Mouse (Mus musculus): Measurements from ENCODE around the gene Tor1b. TPM values are rescaled to one million over a fixed set of nuclear protein-coding genes. Genes with fewer than 3 reads are reported as not detected.
"Not testable (repeated sequence)": the region's sequence is repeated elsewhere in the genome, so short reads cannot be mapped to it uniquely, and the experiment has no call there.

Gene Tor1b
- total RNA-seq, 2 experiments from 2014 or later: 29.4 to 38.9 TPM

DNA sequence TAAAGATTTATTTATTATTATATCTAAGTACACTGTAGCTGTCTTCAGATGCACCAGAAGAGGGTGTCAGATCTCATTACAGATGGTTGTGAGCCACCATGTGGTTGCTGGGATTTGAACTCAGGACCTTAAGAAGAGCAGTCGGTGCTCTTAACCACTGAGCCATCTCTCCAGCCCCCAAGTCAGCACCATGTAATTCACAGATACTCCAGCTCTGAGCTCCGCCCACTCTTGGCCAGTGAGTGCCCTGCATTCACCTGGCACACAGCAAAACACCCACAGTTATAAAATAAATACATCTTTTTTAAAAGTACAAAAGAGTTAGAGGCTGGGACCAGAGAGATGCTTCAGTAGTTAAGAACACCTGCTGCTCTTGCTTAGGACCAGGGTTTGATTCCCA is 21.9 kb upstream of the Tor1b start:
- ATAC-seq (replicated peaks; ENCODE audit: poor library complexity): not testable (repeated sequence)

DNA sequence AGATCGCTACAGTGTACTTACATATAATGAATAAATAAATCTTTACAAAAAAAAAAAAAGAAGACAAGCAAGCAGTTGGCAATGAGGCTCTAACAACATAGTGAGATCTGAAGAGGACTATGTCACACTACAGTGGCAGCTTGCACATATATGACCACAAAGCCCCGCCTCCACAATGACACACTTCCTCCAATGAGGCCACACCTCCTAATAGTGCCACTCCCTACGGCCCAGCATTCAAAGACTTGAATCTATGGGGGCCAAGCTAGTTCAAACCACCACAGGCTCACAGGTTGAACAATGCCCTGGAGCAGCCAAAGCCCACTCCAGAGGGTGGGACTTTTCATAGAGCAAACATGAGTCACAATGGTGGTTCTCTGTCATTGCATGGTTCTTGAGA is 20.8 kb upstream of the Tor1b start:
- ATAC-seq (replicated peaks; ENCODE audit: poor library complexity): no peak

DNA sequence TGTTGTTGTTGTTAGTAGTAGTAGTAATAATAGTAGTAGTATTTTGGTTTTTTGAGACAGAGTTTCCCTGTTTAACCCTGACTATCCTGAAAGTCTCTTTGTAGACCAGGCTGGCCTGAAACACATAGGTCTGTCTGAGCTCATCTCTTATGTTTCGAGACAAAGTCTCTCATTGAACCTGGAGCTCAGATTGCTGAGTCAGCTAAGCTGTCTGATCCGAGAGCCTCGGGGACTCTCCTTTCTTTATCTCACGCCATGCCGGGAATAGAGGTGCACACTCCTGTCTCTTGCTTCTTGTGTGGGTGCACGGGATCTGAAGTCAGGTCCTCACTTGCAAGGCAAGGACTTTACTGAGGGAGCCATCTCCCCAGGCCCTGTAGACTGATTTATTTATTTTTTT is 19.7 kb upstream of the Tor1b start:
- no peak for ATAC-seq (replicated peaks; ENCODE audit: poor library complexity)

DNA sequence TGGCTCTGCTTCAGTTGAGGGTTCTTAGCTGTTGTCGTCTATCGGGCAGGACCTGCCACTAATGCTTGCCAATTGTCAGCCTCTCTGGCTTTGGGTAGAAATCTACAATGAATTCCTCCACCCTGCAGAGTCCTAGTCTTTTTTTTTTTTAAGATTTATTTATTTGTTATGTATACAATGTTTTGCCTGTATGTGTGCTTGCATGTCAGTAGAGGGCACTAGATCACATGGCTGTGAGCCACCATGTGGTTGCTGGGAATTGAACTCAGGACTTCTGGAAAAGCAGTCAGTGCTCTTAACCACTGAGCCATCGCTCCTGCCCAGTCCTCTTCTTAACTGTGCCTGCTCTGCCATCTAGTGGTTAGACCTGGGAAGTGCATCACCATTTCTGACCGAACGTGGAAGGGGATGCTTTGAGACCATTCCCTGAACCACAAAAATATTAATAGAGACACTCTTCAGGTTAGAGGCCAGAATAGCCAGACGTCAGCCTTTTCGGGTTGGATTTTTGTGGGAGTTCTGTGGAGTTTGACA is 18.8 kb upstream of the Tor1b start:
- peak; percentile 76 for ATAC-seq (replicated peaks; ENCODE audit: poor library complexity)

DNA sequence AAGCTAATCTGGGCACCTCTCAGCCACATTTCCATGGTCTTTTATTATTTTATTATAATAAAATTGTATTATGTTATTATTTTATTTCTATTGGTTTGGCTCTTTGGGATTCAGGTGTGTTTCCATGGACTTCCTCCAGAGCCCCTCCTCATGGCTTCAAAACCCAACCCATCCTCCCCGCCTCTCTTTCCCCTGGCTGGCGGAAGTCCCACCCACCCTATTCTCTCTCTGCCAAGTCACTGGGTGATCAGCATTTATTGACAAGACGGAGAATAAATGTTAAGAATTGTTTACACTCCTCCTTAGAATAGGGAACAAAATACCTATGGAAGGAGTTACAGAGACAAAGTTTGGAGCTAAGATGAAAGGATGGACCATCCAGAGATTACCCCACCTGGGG is 16.0 kb upstream of the Tor1b start:
- no peak for ATAC-seq (replicated peaks; ENCODE audit: poor library complexity)

DNA sequence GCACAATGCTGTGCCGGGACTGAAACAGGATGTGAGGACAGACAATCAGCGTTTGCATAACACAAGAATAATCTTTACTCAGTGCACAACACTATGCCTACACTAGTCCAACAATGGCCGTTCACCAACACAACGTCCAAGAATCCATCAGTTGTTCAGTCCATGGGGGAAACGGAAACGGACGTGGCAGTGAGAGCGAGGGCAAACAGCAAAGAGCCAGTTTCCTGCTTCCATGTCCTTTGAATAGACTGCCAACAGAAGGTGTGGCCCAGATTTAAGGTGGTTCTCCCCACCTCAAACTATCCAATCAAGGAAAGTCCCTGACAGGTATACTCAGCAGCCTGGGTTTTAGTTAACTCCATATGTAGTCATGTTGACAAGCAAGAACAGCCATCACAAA is 15.0 kb upstream of the Tor1b start:
- ATAC-seq (replicated peaks; ENCODE audit: poor library complexity): no peak

DNA sequence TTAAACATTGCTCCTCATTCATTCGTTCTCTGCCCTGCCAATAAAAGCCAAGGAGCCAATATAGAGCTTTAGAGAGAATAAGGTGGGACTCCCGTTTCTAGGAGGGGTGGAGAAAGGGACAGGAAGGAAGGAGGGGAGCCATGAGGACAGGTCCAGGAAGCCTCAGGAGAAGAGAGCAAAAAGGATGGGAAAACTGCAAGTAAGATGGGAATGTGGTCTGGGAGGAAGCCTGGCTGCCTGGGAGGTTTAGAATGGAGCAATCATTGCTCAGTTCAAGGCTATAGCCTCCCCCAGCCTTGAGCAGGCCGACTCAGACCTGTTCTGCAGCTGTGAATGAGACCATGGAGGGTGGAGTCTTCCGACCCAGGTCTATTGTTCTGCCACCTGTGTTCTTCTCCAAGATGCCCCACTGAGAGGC is 14.2 kb upstream of the Tor1b start:
- no peak for ATAC-seq (replicated peaks; ENCODE audit: poor library complexity)

DNA sequence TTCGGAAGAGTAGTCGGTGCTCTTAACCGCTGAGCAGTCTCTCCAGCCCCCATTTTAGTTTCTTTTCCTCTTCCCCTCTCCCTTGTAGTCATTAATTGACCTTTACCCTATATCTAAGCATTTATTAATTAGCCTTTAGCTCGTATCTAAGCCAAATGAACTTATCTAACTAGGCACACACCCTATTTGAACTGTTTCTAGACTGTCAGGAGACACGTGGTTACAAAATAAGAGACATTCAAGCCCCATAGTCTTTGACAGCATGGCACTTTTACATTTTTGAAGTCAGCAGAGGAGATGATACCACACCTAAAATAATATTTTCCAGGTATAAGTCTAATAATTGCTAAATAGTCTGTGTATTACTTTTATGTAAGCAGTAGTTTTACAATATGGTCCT is 11.2 kb upstream of the Tor1b start:
- ATAC-seq (replicated peaks; ENCODE audit: poor library complexity): peak; percentile 43

DNA sequence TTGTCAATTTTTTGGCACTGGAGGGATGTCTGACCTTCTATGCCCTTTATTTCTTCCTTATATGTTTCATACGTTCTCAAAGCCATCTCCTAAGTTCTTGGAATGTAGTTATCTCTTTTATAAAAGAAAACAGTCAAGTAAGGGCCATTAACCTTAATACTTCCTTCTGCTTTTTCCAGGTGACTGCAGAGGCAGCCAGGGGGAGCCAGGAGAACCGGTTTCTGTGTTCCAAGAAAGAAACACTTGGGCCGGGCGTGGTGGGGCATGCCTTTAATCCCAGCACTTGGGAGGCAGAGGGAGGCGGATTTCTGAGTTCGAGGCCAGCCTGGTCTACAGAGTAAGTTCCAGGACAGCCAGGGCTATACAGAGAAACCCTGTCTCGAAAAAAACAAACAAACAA is 10.6 kb upstream of the Tor1b start:
- ATAC-seq (replicated peaks; ENCODE audit: poor library complexity): not testable (repeated sequence)

DNA sequence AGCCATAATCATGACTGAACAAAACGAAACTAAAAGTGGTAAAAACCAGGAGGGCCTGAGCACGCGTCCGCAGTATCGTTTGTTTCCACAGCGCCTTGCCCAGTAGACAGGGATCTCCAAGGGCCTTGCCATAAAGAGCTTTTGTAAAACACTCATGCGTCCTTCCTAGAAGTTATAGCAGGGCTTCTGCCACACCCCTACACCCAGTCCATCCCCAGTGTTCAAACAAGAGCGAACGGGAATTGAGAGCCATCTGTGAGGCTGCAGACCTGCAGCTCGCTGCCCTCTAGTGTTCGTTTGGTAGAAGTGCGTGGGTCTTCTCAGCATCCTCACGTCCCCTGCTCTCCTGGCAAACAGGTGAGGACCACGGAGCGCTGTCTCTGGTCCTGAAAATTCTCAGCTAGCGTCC is 10.2 kb upstream of the Tor1b start:
- ATAC-seq (replicated peaks; ENCODE audit: poor library complexity): peak; percentile 99

DNA sequence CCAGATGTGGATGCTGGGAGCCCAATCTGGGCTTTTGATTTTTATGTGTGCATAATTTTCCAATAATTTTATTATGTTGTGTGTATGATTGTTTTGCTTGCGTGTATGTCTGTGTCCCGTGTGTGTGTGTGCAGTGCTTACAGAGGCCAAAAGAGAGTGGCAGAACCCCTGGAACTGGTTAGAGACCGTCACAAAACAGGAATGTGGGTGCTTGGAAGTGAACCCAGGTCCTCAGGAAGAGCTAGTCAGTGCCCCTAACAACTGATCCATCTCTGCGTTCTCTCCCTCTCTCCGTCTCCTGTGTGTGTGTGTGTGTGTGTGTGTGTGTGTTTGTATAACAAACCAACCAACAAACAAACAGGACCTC is 319 bp upstream of the Tor1b start:
- 0 out of 2 replicates have a peak, but pooled peaks have one; percentile 1 for ATAC-seq (replicated peaks; ENCODE audit: poor library complexity)

DNA sequence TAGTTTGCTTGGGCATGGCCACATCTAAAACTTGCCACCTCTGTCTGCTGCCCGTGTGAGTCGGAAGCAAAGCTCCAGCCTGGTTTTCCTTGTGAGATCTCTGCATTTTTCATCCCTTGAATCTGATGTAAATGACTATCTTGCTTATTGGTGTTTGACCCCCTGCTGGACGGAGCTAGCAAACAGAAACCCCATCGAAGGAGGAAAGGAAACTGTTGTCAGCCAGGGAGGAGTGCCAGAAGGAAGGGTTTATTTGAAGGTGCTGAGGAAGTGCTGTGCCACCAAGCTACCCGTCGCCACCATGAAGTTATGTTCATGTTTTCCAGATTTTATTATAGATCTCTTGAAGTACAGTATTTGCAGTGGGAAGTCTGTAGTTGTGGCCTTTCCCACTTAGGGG is 2.0 kb downstream of the Tor1b start:
- peak; percentile 30; the same call in 1 of the 2 replicates for ATAC-seq (replicated peaks; ENCODE audit: poor library complexity)

DNA sequence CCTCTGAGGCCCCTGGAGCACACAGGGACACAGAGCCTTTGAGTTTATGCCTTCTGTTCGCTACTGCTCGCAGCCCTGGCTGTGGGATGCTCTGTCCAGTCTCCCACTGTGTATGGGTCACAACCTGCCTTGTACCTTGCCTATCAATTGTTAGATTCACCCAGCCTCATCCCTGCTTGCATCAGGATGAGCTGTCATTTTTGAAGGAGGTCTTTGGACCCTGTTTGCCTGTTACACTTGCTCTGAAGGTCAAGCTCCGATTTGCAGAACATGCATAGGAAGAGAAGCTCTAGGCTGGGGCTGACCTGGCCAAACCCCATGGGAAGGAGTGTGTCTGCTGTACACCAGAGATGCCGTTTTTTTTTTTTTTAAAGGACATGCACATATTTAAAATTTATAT is 4.8 kb downstream of the Tor1b start:
- ATAC-seq (replicated peaks; ENCODE audit: poor library complexity): no peak

DNA sequence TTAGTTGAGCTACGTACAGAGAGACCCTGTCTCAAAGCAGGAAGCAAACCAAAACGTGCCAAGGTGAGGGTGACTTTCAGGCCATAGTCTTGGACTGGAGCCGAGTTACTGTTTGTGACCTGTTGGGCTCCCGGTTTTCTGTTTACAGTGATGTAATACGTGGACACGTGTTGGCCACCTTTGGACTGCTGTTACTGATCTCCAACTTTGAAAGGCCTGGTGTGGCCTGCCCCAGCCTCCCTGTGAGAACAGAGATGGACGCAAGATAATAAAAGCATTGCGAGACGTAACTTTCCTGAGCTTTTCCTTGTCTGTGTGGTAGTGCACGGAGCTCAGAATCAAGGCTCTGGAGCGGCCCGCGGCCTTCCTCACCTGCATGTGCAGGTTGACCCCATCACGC is 6.0 kb downstream of the Tor1b start:
- no peak for ATAC-seq (replicated peaks; ENCODE audit: poor library complexity)

DNA sequence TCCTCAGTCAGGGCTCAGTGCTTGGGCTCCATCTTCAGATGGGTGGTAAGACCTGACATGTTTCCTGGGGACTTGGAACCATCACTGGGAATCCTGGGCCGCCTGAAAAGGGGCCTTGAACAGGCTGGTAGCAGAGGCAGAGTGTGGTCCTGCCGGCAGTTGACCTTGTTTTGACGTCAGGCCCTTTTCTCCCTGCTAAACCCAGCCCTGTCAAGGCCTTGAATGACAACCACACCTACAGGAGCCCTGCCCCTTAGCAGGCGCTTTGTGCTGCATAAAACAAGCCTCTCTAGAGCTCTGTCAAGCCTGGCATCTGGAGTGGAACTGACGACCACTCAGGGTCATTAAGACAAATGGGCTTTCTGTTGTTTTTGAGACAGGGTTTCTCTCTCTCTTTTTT is 7.1 kb downstream of the Tor1b start:
- ATAC-seq (replicated peaks; ENCODE audit: poor library complexity): no peak

DNA sequence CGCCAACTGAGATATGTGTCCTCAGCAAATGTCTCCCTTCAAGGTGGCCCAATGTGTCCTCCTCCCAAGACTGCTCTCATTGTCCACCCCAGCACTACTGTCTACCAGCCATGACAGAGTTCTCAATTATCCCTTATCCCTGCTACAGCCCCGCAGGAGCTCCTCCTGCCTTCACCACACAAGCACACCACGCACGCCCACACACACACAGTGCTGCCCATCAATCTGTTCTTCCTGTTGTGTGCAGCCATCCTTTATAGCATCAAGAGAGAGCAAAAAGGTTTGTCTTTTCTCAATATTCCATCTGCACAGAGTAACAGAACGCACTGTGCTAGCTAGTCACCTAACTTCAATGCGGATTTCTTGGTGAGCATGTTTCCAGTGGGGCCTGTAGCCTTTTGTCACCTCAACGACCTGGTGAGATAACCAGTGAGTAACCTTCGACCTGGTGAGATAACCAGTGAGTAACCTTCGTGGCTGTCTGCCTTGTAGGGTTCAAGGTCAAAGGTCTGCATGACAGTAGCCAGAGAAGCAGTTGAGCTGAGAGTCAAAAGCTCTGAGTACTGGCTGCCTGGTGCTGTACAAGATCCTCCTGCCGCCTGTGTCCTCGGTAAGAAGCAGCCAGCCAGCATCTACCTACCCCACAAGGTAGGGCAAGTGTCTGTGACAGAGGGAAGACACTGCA is 10.0 kb downstream of the Tor1b start:
- no peak for ATAC-seq (replicated peaks; ENCODE audit: poor library complexity)

DNA sequence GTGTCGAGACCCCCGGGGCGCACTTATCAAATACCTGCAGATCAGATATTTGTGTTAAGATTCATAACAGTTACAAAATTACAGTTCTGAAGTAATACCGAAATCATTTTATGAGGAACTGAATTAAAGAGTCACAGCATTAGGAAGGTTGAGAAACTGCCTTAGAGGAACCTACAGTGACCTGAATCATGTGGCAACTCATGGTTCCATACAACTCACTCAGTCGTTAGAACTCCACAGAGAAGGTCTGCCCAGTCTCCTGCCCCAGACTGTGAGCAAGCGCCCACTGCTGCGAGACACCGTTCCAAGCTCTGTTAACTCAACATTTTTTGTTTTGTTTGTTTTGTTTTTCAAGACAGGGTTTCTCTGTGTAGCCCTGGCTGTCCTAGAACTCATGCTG is 12.9 kb downstream of the Tor1b start:
- peak; percentile 51 for ATAC-seq (replicated peaks; ENCODE audit: poor library complexity)

DNA sequence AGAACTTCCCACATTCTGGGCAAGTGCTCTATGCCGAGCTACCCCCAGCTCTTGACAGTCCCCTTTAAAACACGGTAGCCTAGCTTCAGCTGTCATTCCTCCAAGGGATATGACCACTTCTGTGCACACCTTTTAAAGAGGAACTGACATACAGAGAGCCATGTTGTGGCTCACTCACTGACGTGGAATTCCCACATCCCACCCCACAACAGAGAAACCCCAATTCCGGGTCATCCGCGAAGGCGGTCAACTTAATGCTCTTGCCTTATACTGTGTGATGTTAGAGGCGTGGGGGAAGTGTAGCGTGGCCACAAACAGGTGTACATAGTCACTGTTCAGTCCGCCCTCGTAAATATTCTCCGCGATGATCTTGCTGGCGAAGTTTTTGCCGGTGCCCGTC is 14.1 kb downstream of the Tor1b start:
- ATAC-seq (replicated peaks; ENCODE audit: poor library complexity): peak; percentile 44; the same call in 1 of the 2 replicates

DNA sequence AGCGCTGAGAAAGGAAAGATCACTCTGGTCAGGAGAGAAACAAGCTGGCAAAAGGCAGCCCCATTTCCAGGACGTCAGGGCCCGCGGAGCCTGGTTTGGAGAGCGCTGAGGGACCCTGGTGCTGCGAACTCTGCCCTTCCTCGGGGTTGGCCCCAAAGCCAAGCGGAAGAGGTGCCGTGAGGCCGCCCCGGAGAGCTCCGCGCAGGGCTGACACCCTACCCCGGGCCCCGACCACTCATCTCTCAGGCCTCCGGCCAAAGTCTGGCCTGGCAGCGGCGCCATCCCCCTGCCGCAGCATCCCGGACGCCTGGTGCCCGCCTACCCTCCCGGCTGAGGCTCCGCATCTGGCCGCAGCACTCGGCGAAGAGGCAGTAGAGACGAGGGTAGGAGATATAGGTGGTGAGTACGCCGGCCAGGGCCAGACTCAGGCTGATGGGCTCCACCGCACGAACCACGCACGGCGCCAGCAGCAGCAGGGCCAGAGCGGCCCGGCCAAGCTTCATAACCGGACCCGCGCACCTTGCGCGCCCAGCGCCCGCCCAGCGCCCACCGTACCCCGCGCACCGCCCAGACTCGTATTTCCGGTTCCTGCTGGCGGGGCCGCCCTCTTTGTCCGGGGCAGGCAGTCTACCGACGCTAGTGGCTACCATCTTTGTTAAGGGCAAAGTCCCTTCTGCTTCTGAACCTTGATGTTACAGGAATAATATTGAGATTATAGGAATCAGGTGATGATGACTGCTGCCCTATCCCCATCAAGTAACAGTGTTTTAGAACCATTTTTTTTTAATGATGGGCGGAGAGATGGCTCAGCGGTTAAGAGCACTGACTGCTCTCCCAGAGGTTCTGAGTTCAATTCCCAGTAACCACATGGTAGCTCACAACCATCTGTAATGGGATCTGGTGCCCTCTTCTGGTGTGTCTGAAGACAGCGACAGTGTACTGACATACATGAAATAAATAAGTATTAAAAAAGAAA is 14.9 kb downstream of the Tor1b start, which contains the start of gene Tor1a:
Gene Tor1a (minus strand): TSS at position 582 of the 976 bp plus-strand sequence.
- ATAC-seq (replicated peaks; ENCODE audit: poor library complexity): peak; percentile 92

DNA sequence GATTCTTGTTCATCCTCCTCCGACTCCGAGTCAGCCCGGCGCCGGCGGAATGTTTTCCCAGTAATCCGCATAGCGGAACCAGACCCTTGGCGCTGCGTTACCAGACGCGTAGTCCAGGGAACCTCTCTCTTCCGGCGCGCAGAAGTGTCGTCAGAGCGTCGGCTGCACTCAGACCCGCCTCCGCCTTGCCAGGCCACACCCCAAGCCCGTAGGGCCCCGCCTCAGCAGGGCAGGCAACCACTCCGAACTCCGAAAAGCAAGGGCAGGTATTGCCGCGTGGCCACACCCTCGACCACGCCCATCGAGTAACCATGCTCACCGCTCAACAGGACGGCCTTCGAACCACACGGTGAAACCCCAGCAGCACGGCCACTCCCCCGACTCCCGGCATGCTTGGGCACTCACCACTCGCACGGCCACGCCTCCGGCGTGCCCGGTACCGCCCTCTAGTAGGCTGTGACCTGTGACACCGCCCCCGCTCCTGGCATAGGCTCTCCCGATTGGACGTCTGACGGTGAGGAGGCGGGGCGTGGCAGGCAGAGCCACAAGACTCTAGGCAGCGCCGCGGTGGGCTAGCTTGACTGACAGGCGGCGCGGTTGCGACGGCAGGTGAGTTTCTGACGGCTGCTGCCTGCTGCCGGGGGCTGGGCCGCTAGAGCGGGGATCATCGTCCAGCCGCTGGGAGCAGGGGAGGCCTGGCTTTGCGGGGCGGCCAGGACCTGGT is 29.2 kb downstream of the Tor1b start, which contains the start of the genes BC005624 and Usp20:
Gene BC005624 (minus strand): TSS at position 412 of the 724 bp plus-strand sequence.
Gene Usp20 (plus strand): TSS at position 490 of the 724 bp plus-strand sequence.
- ATAC-seq (replicated peaks; ENCODE audit: poor library complexity): peak; percentile 92

DNA sequence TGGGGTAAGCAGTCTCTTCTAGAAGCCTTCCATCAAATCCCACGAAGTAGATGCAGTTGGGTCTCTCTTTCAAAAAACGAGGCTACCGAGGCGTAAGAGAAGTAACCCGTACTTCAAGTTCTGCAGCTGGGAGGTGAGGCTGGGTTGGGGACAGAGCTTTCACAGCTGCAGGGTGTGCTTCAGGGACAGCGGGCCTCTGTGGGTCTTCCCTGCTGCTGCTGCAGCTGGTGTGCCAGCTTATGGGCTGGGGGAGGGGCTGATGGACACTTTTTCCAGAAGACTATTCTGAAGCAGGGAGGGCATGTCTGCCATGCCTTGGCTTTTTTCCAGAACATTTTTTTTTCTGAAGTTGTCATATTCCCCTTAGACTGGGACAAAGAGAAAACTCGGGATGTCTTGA is 30.3 kb downstream of the Tor1b start:
- ATAC-seq (replicated peaks; ENCODE audit: poor library complexity): no peak

Data from megakaryocyte progenitor cell, adult 5-6 weeks (primary cell).